Mouse (Mus musculus) erythroblast, embryonic 14.5 days (primary cell): ENCODE measurements around the gene Dzip1.

Experiments
- GATA1 ChIP-seq: IDR thresholded peaks from 2 replicates; pipeline ENCODE4 v1.6.1; 2012; ENCODE audit warnings: low read length, inconsistent platforms, mixed read lengths
- TAL1 ChIP-seq: IDR thresholded peaks from 3 replicates; pipeline ENCODE4 v1.6.1; 2012; ENCODE audit warnings: low read length, inconsistent platforms, mixed read lengths

DNA sequence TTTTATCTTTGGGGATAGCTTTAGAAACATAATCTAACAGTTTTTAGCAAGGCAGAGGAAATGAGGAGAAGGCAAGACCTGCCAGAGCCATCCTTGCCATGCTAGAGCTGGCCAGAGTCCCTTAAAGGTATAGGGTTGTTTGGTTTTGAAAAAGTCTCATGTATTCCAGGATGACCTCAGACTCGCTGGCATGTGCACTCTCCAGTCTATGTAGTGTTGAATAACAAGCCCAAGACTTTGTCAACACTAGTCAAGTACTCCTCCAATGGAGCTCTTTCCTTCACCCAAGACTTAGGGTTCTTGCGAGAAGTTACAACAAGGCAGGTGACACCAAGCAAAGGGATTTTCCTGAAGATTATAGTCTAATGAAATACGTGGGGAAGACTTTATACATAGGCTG is 3.3 kb upstream of the Dzip1 start:
- TF ChIP-seq TAL1 (no peak), GATA1 (no peak)
